Mouse (Mus musculus): ENCODE measurements around the gene Syce1.

The Syce1 gene

GRCm38 (mm10) chr7:140787406-140788052 is at the start of gene Syce1:
Syce1 (minus strand) TSS chr7:140787852.
- no peak for DNase-seq

- no peak for DNase-seq
Measured at GRCm38 (mm10) chr7:140836243-140837115, 48.8 kb upstream of the Syce1 start.

GRCm38 (mm10) chr7:140835758-140836087 is 48.1 kb upstream of the Syce1 start:
- no peak for DNase-seq

GRCm38 (mm10) chr7:140834968-140835757 is 47.5 kb upstream of the Syce1 start, which contains the start of gene Urah:
Urah (plus strand) TSS chr7:140835018.
- no peak for DNase-seq

- no peak for DNase-seq
Measured at GRCm38 (mm10) chr7:140833341-140833740, 45.7 kb upstream of the Syce1 start.

- DNase-seq = no peak
Measured at GRCm38 (mm10) chr7:140831447-140831846, 43.8 kb upstream of the Syce1 start.

- DNase-seq = peak; percentile 65 to 75
Measured at GRCm38 (mm10) chr7:140828171-140828881, 40.7 kb upstream of the Syce1 start.

GRCm38 (mm10) chr7:140822731-140823130 is 35.1 kb upstream of the Syce1 start:
- no peak for DNase-seq

GRCm38 (mm10) chr7:140821653-140822329 is 34.1 kb upstream of the Syce1 start, which contains the start of gene Zfp941:
Zfp941 (minus strand) TSS chr7:140822178.
- peak; percentile 87 to 91 for DNase-seq

- DNase-seq = peak in 1 of 2 experiments; percentile 48
Measured at GRCm38 (mm10) chr7:140821305-140821652, 33.6 kb upstream of the Syce1 start.

- no peak for DNase-seq
Measured at GRCm38 (mm10) chr7:140820173-140820572, 32.5 kb upstream of the Syce1 start.

- DNase-seq = no peak
Measured at GRCm38 (mm10) chr7:140812850-140813249, 25.2 kb upstream of the Syce1 start.

GRCm38 (mm10) chr7:140811714-140812113 is 24.1 kb upstream of the Syce1 start:
- no peak for DNase-seq

- DNase-seq = no peak
Measured at GRCm38 (mm10) chr7:140810496-140810895, 22.8 kb upstream of the Syce1 start.

GRCm38 (mm10) chr7:140805704-140806103 is 18.1 kb upstream of the Syce1 start:
- peak; percentile 17 to 58 for DNase-seq

- no peak for DNase-seq
Measured at GRCm38 (mm10) chr7:140802629-140803028, 15.0 kb upstream of the Syce1 start.

GRCm38 (mm10) chr7:140798212-140798611 is 10.6 kb upstream of the Syce1 start:
- no peak for DNase-seq

- no peak for DNase-seq
Measured at GRCm38 (mm10) chr7:140797619-140798018, 10.0 kb upstream of the Syce1 start.

- no peak for DNase-seq
Measured at GRCm38 (mm10) chr7:140793541-140793940, 5.9 kb upstream of the Syce1 start.

- no peak for DNase-seq
Measured at GRCm38 (mm10) chr7:140788053-140788435, 392 bp upstream of the Syce1 start.

- DNase-seq = no peak
Measured at GRCm38 (mm10) chr7:140780548-140780947, 7.1 kb downstream of the Syce1 start.
